ENCODE assay signal across 8 mouse cellular contexts in genomic region chrX:50634842-50635615, GRCm38 (mm10).
A peak's percentile ranks its signal among the peaks of the same experiment; 100 is the strongest.
DNase-seq lines count a peak whose midpoint lies in the region; ATAC-seq and TF ChIP-seq lines count a peak whose summit lies in the region.

No protein-coding gene starts in this region.

- peak overlapping the region; percentile 70 for H3K4me3 ChIP-seq in heart, embryonic 12.5 days
- H3K4me3 ChIP-seq in kidney, embryonic 16.5 days (ENCODE audit: low read length): peak overlapping the region; percentile 62
- H3K4me3 ChIP-seq in liver, adult 2 months (ENCODE audit: insufficient read depth, low read depth, low read length): peak overlapping the region; percentile 72
- peak overlapping the region; percentile 50 for H3K4me3 ChIP-seq in stomach, postnatal 0 days (ENCODE audit: low read depth, low read length)

- H3K36me3 ChIP-seq in heart, embryonic 12.5 days: 0 out of 2 replicates have a peak, but pooled peaks cover 3% of the 10 kb centered on the region
- H3K36me3 ChIP-seq in kidney, embryonic 16.5 days (ENCODE audit: insufficient read depth, low read length): no peaks in the 10 kb centered on the region
- H3K36me3 ChIP-seq in liver, adult 2 months (ENCODE audit: control insufficient read depth, insufficient read depth, low read length): peaks cover 2% of the 10 kb centered on the region; the same call in 1 of the 2 replicates
- no peaks in the 10 kb centered on the region for H3K36me3 ChIP-seq in stomach, postnatal 0 days (ENCODE audit: control insufficient read depth, insufficient read depth, low read length)

- 0 out of 2 replicates have a peak, but pooled peaks cover under 1% of the 10 kb centered on the region for H3K27me3 ChIP-seq in heart, embryonic 12.5 days (replicated peaks)
- H3K27me3 ChIP-seq in kidney, embryonic 16.5 days (ENCODE audit: insufficient read depth, low read length): no peaks in the 10 kb centered on the region
- no peaks in the 10 kb centered on the region for H3K27me3 ChIP-seq in liver, adult 2 months (ENCODE audit: control insufficient read depth, insufficient read depth, low read length)
- no peaks in the 10 kb centered on the region for H3K27me3 ChIP-seq in stomach, postnatal 0 days (ENCODE audit: control insufficient read depth, insufficient read depth, low read length)

- peak overlapping the region; percentile 71 for H3K9ac ChIP-seq in heart, embryonic 12.5 days
- peak overlapping the region; percentile 70 for H3K9ac ChIP-seq in kidney, embryonic 16.5 days (replicated peaks; ENCODE audit: low read length)
- H3K9ac ChIP-seq in liver, adult 2 months (ENCODE audit: low read depth, low read length): peak overlapping the region; percentile 66
- H3K9ac ChIP-seq in stomach, postnatal 0 days (ENCODE audit: low read length): peak overlapping the region; percentile 66

- peak; percentile 29; the same call in 1 of the 2 replicates for TF ChIP-seq POLR2A in brain, embryonic 14.5 days (IDR thresholded peaks at IDR 0.05; ENCODE audit: borderline replicate concordance, extremely low read depth, insufficient read depth, insufficient read length, poor library complexity, severe bottlenecking)
- 0 out of 2 replicates have a peak, but pooled peaks have one; percentile 22 for TF ChIP-seq POLR2A in liver, adult 2 months (IDR thresholded peaks at IDR 0.05; ENCODE audit: extremely low read depth, insufficient read depth, low read length)

- TF ChIP-seq EP300 in stomach, postnatal 0 days (optimal IDR thresholded peaks at IDR 0.05): no peak

- ATAC-seq in CD4-positive, CD25-positive, alpha-beta regulatory T cell, adult 4 months: peak; percentile 66
- ATAC-seq in heart, embryonic 12.5 days (ENCODE audit: insufficient number of reproducible peaks, low FRiP score): peak; percentile 95
- ATAC-seq in kidney, embryonic 16.5 days (ENCODE audit: low FRiP score, low TSS enrichment): peak; percentile 100
- ATAC-seq in monocyte, adult 5-6 weeks (replicated peaks; ENCODE audit: insufficient number of reproducible peaks, low FRiP score, low TSS enrichment, poor library complexity, severe bottlenecking): peak; percentile 47; the same call in 1 of the 2 replicates
- peak; percentile 98 for ATAC-seq in stomach, postnatal 0 days (ENCODE audit: low FRiP score, low TSS enrichment)

- H3K4me2 ChIP-seq in heart, embryonic 12.5 days: peak overlapping the region; percentile 63
- H3K4me2 ChIP-seq in kidney, embryonic 16.5 days (replicated peaks; ENCODE audit: low read depth, low read length): peak overlapping the region; percentile 54
- H3K4me2 ChIP-seq in stomach, postnatal 0 days (replicated peaks; ENCODE audit: low read depth): peak overlapping the region; percentile 54

- peak; percentile 94 for DNase-seq in brain, embryonic 14.5 days (ENCODE audit: low read depth)
- peak; percentile 64 for DNase-seq in fibroblast of lung, adult 2 months (ENCODE audit: low read depth)
- peak; percentile 80 for DNase-seq in liver, adult 2 months (ENCODE audit: extremely low read depth, low read depth, low spot score)
- peak; percentile 87 for DNase-seq in stomach, postnatal 0 days (ENCODE audit: low spot score)

- H3K9me3 ChIP-seq in heart, embryonic 12.5 days (replicated peaks): no peaks in the 10 kb centered on the region
- no peaks in the 10 kb centered on the region for H3K9me3 ChIP-seq in kidney, embryonic 16.5 days (ENCODE audit: low read length)
- no peaks in the 10 kb centered on the region for H3K9me3 ChIP-seq in stomach, postnatal 0 days (ENCODE audit: control insufficient read depth, low read length)

- peak; percentile 48; the same call in 1 of the 2 replicates for TF ChIP-seq CTCF in brain, embryonic 14.5 days (IDR thresholded peaks at IDR 0.05; ENCODE audit: borderline replicate concordance, extremely low read depth, insufficient read depth, insufficient read length)
- TF ChIP-seq CTCF in liver, adult 2 months (IDR thresholded peaks at IDR 0.05; ENCODE audit: low read depth, low read length): peak; percentile 27; the same call in 1 of the 2 replicates
- peak; percentile 62 for TF ChIP-seq CTCF in stomach, postnatal 0 days (IDR thresholded peaks at IDR 0.05; ENCODE audit: low read depth)

- peaks cover 6% of the 10 kb centered on the region; the same call in 1 of the 2 replicates for H3K4me1 ChIP-seq in heart, embryonic 12.5 days (replicated peaks)
- H3K4me1 ChIP-seq in kidney, embryonic 16.5 days (ENCODE audit: insufficient read depth, low read length): no peaks in the 10 kb centered on the region
- H3K4me1 ChIP-seq in liver, adult 2 months (ENCODE audit: control insufficient read depth, insufficient read depth, low read length): no peaks in the 10 kb centered on the region
- no peaks in the 10 kb centered on the region for H3K4me1 ChIP-seq in stomach, postnatal 0 days (replicated peaks; ENCODE audit: control insufficient read depth, insufficient read depth)

- WGBS in heart, embryonic 12.5 days: 21% methylated on average over 30 of the region's 30 CpGs
- 19% methylated on average over 30 of the region's 30 CpGs for WGBS in kidney, embryonic 16.5 days
- WGBS in liver, adult 2 months: 0% methylated on average over 30 of the region's 30 CpGs
- 8% methylated on average over 25 of the region's 30 CpGs for WGBS in stomach, postnatal 0 days

- H3K79me2 ChIP-seq in liver, adult 2 months (ENCODE audit: control insufficient read depth, insufficient read depth, low read length): 0 out of 2 replicates have a peak, but pooled peaks cover 3% of the 10 kb centered on the region

- peak overlapping the region; percentile 66; the same call in 1 of the 2 replicates for H3K27ac ChIP-seq in heart, embryonic 12.5 days (ENCODE audit: poor library complexity, severe bottlenecking)
- H3K27ac ChIP-seq in kidney, embryonic 16.5 days (ENCODE audit: low read length): peak overlapping the region; percentile 65; the same call in 1 of the 2 replicates
- H3K27ac ChIP-seq in liver, adult 2 months (replicated peaks; ENCODE audit: insufficient read depth, low read depth, low read length): peak overlapping the region; percentile 76
- peak overlapping the region; percentile 65 for H3K27ac ChIP-seq in stomach, postnatal 0 days (replicated peaks)

Comparison
In these comparisons a context has a peak if more than half of its experiments do, and no peak if none do; other contexts are left out.
1. Peak in every context shown above with its lines: DNase-seq, ATAC-seq, H3K4me3 ChIP-seq and H3K27ac ChIP-seq.
2. ATAC-seq: peak in every context shown above with its lines; median percentile 100 in kidney, embryonic 16.5 days; 98 in stomach, postnatal 0 days; 95 in heart, embryonic 12.5 days; 66 in CD4-positive, CD25-positive, alpha-beta regulatory T cell, adult 4 months; 47 in monocyte, adult 5-6 weeks.